Mouse (Mus musculus): ENCODE measurements at regions not wholly inside any gene's neighbourhood (a gene's known extent, or its start where the extent isn't known, plus 50 kb on each side); places are given as distances from the start of the nearest gene placed in this dataset.

- no peak for DNase-seq (ENCODE audit: low spot score in 2 of 2)
Observed at GRCm38 (mm10) chr2:28287210-28287860, 94.5 kb downstream of the Olfm1 start.

GRCm38 (mm10) chr2:28289339-28289738 lies 96.5 kb downstream of the Olfm1 start:
- no peak for DNase-seq (ENCODE audit: low spot score in 2 of 2)

- no peak for DNase-seq (ENCODE audit: low spot score in 2 of 2)
Observed at GRCm38 (mm10) chr2:28289860-28290471, 97.2 kb downstream of the Olfm1 start.

GRCm38 (mm10) chr2:28294509-28294908 lies 101.7 kb downstream of the Olfm1 start:
- DNase-seq (ENCODE audit: low spot score in 2 of 2) = peak in 1 of 2 experiments; percentile 5

GRCm38 (mm10) chr2:28296183-28296582 lies 103.4 kb downstream of the Olfm1 start:
- no peak for DNase-seq (ENCODE audit: low spot score in 2 of 2)

- no peak for DNase-seq (ENCODE audit: low spot score in 2 of 2)
Observed at GRCm38 (mm10) chr2:28298738-28299137, 105.9 kb downstream of the Olfm1 start.

GRCm38 (mm10) chr2:28299346-28299745 lies 106.6 kb downstream of the Olfm1 start:
- DNase-seq (ENCODE audit: low spot score in 2 of 2) = peak in 1 of 2 experiments; percentile 15

GRCm38 (mm10) chr2:28301313-28301712 lies 108.5 kb downstream of the Olfm1 start:
- DNase-seq (ENCODE audit: low spot score in 2 of 2) = no peak

- no peak for DNase-seq (ENCODE audit: low spot score in 2 of 2)
Observed at GRCm38 (mm10) chr2:28303936-28304335, 111.1 kb downstream of the Olfm1 start.

GRCm38 (mm10) chr2:28304712-28305111 lies 111.9 kb downstream of the Olfm1 start:
- peak; percentile 24 to 32 for DNase-seq (ENCODE audit: low spot score in 2 of 2)

GRCm38 (mm10) chr2:28309122-28309521 lies 116.3 kb downstream of the Olfm1 start:
- no peak for DNase-seq (ENCODE audit: low spot score in 2 of 2)

GRCm38 (mm10) chr2:28312212-28312611 lies 119.4 kb downstream of the Olfm1 start:
- DNase-seq (ENCODE audit: low spot score in 2 of 2) = no peak

GRCm38 (mm10) chr2:28325502-28325901 lies 121.1 kb upstream of the Ppp1r26 start:
- DNase-seq (ENCODE audit: low spot score in 2 of 2) = no peak

- DNase-seq (ENCODE audit: low spot score in 2 of 2) = no peak
Observed at GRCm38 (mm10) chr2:28326056-28326455, 120.5 kb upstream of the Ppp1r26 start.

GRCm38 (mm10) chr2:28326682-28327081 lies 119.9 kb upstream of the Ppp1r26 start:
- no peak for DNase-seq (ENCODE audit: low spot score in 2 of 2)

- no peak for DNase-seq (ENCODE audit: low spot score in 2 of 2)
Observed at GRCm38 (mm10) chr2:28329130-28329529, 117.5 kb upstream of the Ppp1r26 start.

GRCm38 (mm10) chr2:28335141-28335789 lies 111.3 kb upstream of the Ppp1r26 start:
- DNase-seq (ENCODE audit: low spot score in 2 of 2) = no peak

- DNase-seq (ENCODE audit: low spot score in 2 of 2) = no peak
Observed at GRCm38 (mm10) chr2:28335810-28336209, 110.8 kb upstream of the Ppp1r26 start.

- DNase-seq (ENCODE audit: low spot score in 2 of 2) = no peak
Observed at GRCm38 (mm10) chr2:28336349-28337309, 110.0 kb upstream of the Ppp1r26 start.

GRCm38 (mm10) chr2:28337561-28337960 lies 109.0 kb upstream of the Ppp1r26 start:
- DNase-seq (ENCODE audit: low spot score in 2 of 2) = no peak

- no peak for DNase-seq (ENCODE audit: low spot score in 2 of 2)
Observed at GRCm38 (mm10) chr2:28341304-28341703, 105.3 kb upstream of the Ppp1r26 start.

GRCm38 (mm10) chr2:28348453-28348852 lies 98.1 kb upstream of the Ppp1r26 start:
- DNase-seq (ENCODE audit: low spot score in 2 of 2) = no peak
